Mouse (Mus musculus): ENCODE results near the gene Defb28.

- TF ChIP-seq FLI1 (IDR thresholded peaks at IDR 0.05; ENCODE audit: low read length) (no peak), GATA1 (IDR thresholded peaks at IDR 0.05; ENCODE audit: borderline replicate concordance, low read length) (no peak)
Observed at GRCm38 (mm10) chr2:152569881-152570280, 51.8 kb downstream of the Defb28 start.
